28 mouse cellular contexts compared by ENCODE assay signal in the genomic region with DNA sequence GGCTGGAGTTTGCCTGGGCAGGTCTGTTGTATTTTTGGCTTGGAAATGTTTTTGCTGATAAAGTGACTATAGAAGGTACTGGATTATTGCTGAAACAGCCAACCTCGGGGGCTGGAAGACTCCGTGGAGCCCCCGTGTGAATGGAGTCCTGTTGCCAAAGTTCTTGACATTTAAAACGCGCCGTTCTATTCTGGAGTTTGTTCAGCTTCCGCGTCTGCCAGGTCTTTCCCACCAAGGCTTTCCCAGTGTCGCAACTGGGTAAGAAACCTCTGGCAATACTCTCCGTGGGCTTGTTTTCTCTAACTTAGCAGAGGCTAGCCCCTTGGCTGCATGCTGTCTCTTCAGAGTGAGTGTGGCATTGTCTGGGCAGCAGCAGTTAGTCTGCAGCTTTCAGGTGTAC. TPM values are rescaled to one million over a fixed set of nuclear protein-coding genes. Genes with fewer than 3 reads are reported as not detected.
DNase-seq lines count a peak whose midpoint lies in the region; ATAC-seq and TF ChIP-seq lines count a peak whose summit lies in the region.
"Had no signal": no experiment of that assay in that cellular context is flagged by ENCODE, and none has a peak within 500 bp of the region (broad histone marks: within the 10 kb centered on the region; RNA-seq: fewer than 3 reads in every experiment).

No protein-coding gene starts in this region.

- H3K9me3 ChIP-seq in kidney, embryonic 16.5 days (ENCODE audit: low read length) = 0 out of 2 replicates have a peak, but pooled peaks cover 4% of the 10 kb centered on the region
- H3K9me3 ChIP-seq: G1E; liver, embryonic 15.5 days; megakaryocyte, embryonic 14.5 days had no signal

- H3K4me2 ChIP-seq in kidney, embryonic 16.5 days (replicated peaks; ENCODE audit: low read depth, low read length) = no peak overlapping the region
- H3K4me2 ChIP-seq: limb, embryonic 12.5 days; liver, embryonic 15.5 days had no signal

- 0 out of 2 replicates have a peak overlapping the region, but pooled peaks have one; percentile 22 for H3K9ac ChIP-seq in kidney, embryonic 16.5 days (replicated peaks; ENCODE audit: low read length)
- H3K9ac ChIP-seq: liver, embryonic 15.5 days had no signal

- no peak for ATAC-seq in kidney, embryonic 16.5 days (ENCODE audit: low FRiP score, low TSS enrichment)
- ATAC-seq: forebrain, embryonic 16.5 days; hindbrain, postnatal 0 days had no signal

- peaks cover 19% of the 10 kb centered on the region; the same call in 1 of the 2 replicates for H3K4me1 ChIP-seq in kidney, embryonic 16.5 days (ENCODE audit: insufficient read depth, low read length)
- H3K4me1 ChIP-seq in small intestine, adult 2 months (ENCODE audit: control insufficient read depth, insufficient read depth, insufficient read length, low read length) = peaks cover 29% of the 10 kb centered on the region; the same call in 1 of the 2 replicates
- H3K4me1 ChIP-seq: limb, embryonic 12.5 days had no signal

- intact Hi-C loops in gastrocnemius, adult 2 months (cut with DNase I) = no loop called here
- intact Hi-C loops in gastrocnemius, postnatal 14 days (cut with DNase I; ENCODE audit: low total_unique reads) = no loop called here

- H3K36me3 ChIP-seq in kidney, embryonic 16.5 days (ENCODE audit: insufficient read depth, low read length) = no peaks in the 10 kb centered on the region
- H3K36me3 ChIP-seq in small intestine, adult 2 months (ENCODE audit: control insufficient read depth, insufficient read depth, low read length) = no peaks in the 10 kb centered on the region
- H3K36me3 ChIP-seq: liver, embryonic 15.5 days had no signal

- WGBS in kidney, embryonic 16.5 days = 89% methylated on average over 10 of the region's 10 CpGs
- WGBS in small intestine, adult 2 months = 60% methylated on average over 10 of the region's 10 CpGs

- TF ChIP-seq CTCF in gastrocnemius, adult 2 months (IDR thresholded peaks at IDR 0.05) = no peak
- no peak for TF ChIP-seq CTCF in small intestine, adult 2 months (IDR thresholded peaks at IDR 0.05; ENCODE audit: extremely low read depth, insufficient read length, insufficient replicate concordance, low read depth, low read length)

- H3K4me3 ChIP-seq in gastrocnemius, adult 2 months = no peak overlapping the region
- H3K4me3 ChIP-seq in kidney, embryonic 16.5 days (ENCODE audit: low read length) = no peak overlapping the region
- no peak overlapping the region for H3K4me3 ChIP-seq in small intestine, adult 2 months (ENCODE audit: low read depth, low read length)
- H3K4me3 ChIP-seq: limb, embryonic 12.5 days; liver, embryonic 15.5 days; megakaryocyte, embryonic 14.5 days had no signal

- peak overlapping the region; percentile 36; the same call in 1 of the 2 replicates for H3K27ac ChIP-seq in gastrocnemius, adult 2 months
- H3K27ac ChIP-seq in kidney, embryonic 16.5 days (ENCODE audit: low read length) = 0 out of 2 replicates have a peak overlapping the region, but pooled peaks have one; percentile 17
- peak overlapping the region; percentile 67 for H3K27ac ChIP-seq in small intestine, adult 2 months (ENCODE audit: insufficient read depth, low read depth, low read length)
- H3K27ac ChIP-seq: hindbrain, postnatal 0 days; limb, embryonic 12.5 days; liver, embryonic 15.5 days had no signal

- no peaks in the 10 kb centered on the region for H3K27me3 ChIP-seq in kidney, embryonic 16.5 days (ENCODE audit: insufficient read depth, low read length)
- H3K27me3 ChIP-seq in small intestine, adult 2 months (ENCODE audit: control insufficient read depth, insufficient read depth, low read length) = no peaks in the 10 kb centered on the region
- H3K27me3 ChIP-seq: limb, embryonic 12.5 days; liver, embryonic 15.5 days; megakaryocyte, embryonic 14.5 days had no signal

- TF ChIP-seq POLR2A in small intestine, adult 2 months (IDR thresholded peaks at IDR 0.05; ENCODE audit: low read depth, low read length) = no peak

- DNase-seq in gastrocnemius, adult 2 months = peak; percentile 51
- DNase-seq in gastrocnemius, postnatal 14 days = no peak
- DNase-seq in kidney, postnatal 25 days = no peak
- DNase-seq in adrenal gland, postnatal 14 days = peak; percentile 43
- no peak for DNase-seq in frontal cortex, postnatal 25 days (ENCODE audit: low spot score in 2 of 2)
- no peak for DNase-seq in natural killer cell, adult 2 months (ENCODE audit: low spot score in 2 of 2)
- DNase-seq: cerebellum, adult 11-12 months; cerebellum, postnatal 25 days; embryo, embryonic 11 days; kidney, adult 8-10 months; kidney, postnatal 36 days; lung, postnatal 10 days; midbrain, embryonic 14.5 days; spleen, adult 18-20 months had no signal

RNA-seq across cellular contexts. Expression of a gene that starts 4.3 kb away (rescaled TPM):
- not detected for total RNA-seq in gastrocnemius, adult 2 months (2021)
- not detected for total RNA-seq in gastrocnemius, postnatal 14 days (2021)
- 0.79 and 0.89 TPM in 2 replicates for polyA plus RNA-seq in kidney, embryonic 16.5 days (2015; fragmentation: Nextera tagmentation; extraction: Ambion mirVana)
- not detected in 2 replicates for total RNA-seq in adrenal gland, postnatal 14 days (2021)
- polyA plus RNA-seq in small intestine, adult 2 months (2012; rRNA removed) = 0.29 TPM in 1 of 2 replicates, not detected in the other
- total RNA-seq: gastrocnemius, adult 18-20 months; granulocyte monocyte progenitor cell, adult 5-6 weeks; hematopoietic stem cell, adult 5-6 weeks; hindbrain, postnatal 0 days; layer of hippocampus, postnatal 10 days had no signal
- polyA plus RNA-seq: G1E had no signal

RNA-seq across cellular contexts. Expression of a gene that starts 6.9 kb away (rescaled TPM):
- 10 to 100 TPM; 10.4 to 11.9 TPM for total RNA-seq in gastrocnemius, adult 2 months (2021)
- total RNA-seq in gastrocnemius, postnatal 14 days (2021) = 1 to 10 TPM; 8.0 to 8.2 TPM
- 16.7 and 19.1 TPM in 2 replicates for polyA plus RNA-seq in kidney, embryonic 16.5 days (2015; fragmentation: Nextera tagmentation; extraction: Ambion mirVana)
- total RNA-seq in adrenal gland, postnatal 14 days (2021) = 23.7 and 24.6 TPM in 2 replicates
- 13.8 and 27.3 TPM in 2 replicates for polyA plus RNA-seq in small intestine, adult 2 months (2012; rRNA removed)

RNA-seq across cellular contexts. Expression of a gene that starts 7.0 kb away (rescaled TPM):
- total RNA-seq in gastrocnemius, adult 2 months (2021) = not detected
- total RNA-seq in gastrocnemius, postnatal 14 days (2021) = not detected
- polyA plus RNA-seq in kidney, embryonic 16.5 days (2015; fragmentation: Nextera tagmentation; extraction: Ambion mirVana) = not detected in 2 replicates
- not detected in 2 replicates for total RNA-seq in adrenal gland, postnatal 14 days (2021)
- not detected in 2 replicates for polyA plus RNA-seq in small intestine, adult 2 months (2012; rRNA removed)
- total RNA-seq: gastrocnemius, adult 18-20 months; granulocyte monocyte progenitor cell, adult 5-6 weeks; hematopoietic stem cell, adult 5-6 weeks; hindbrain, postnatal 0 days; layer of hippocampus, postnatal 10 days had no signal
- polyA plus RNA-seq: embryonic facial prominence, embryonic 14.5 days; forebrain, embryonic 16.5 days; G1E; hindbrain, postnatal 0 days; limb, embryonic 12.5 days; liver, embryonic 15.5 days; midbrain, embryonic 14.5 days; neural tube, embryonic 14.5 days had no signal

RNA-seq across cellular contexts. Expression of a gene that starts 58.1 kb away (rescaled TPM):
- total RNA-seq in gastrocnemius, adult 2 months (2021) = 10 to 100 TPM; 20.1 to 22.3 TPM
- total RNA-seq in gastrocnemius, postnatal 14 days (2021) = 10 to 100 TPM; 19.8 to 25.6 TPM
- 81.3 and 86.6 TPM in 2 replicates for polyA plus RNA-seq in kidney, embryonic 16.5 days (2015; fragmentation: Nextera tagmentation; extraction: Ambion mirVana)
- total RNA-seq in adrenal gland, postnatal 14 days (2021) = 41.5 and 45.4 TPM in 2 replicates
- polyA plus RNA-seq in small intestine, adult 2 months (2012; rRNA removed) = 7.2 and 18.2 TPM in 2 replicates

RNA-seq across cellular contexts. Expression of a gene that starts 58.2 kb away (rescaled TPM):
- 1 to 10 TPM in 1 of 2 experiments, under 1 TPM in 1; 0.70 to 1.2 TPM for total RNA-seq in gastrocnemius, adult 2 months (2021)
- total RNA-seq in gastrocnemius, postnatal 14 days (2021) = under 1 TPM; 0.68 to 0.86 TPM
- polyA plus RNA-seq in kidney, embryonic 16.5 days (2015; fragmentation: Nextera tagmentation; extraction: Ambion mirVana) = 2.5 TPM in 2 replicates
- 3.2 and 3.3 TPM in 2 replicates for total RNA-seq in adrenal gland, postnatal 14 days (2021)
- 0.20 and 0.28 TPM in 2 replicates for polyA plus RNA-seq in small intestine, adult 2 months (2012; rRNA removed)

Comparison
In these comparisons a context has a peak if more than half of its experiments do, and no peak if none do; other contexts are left out.
1. DNase-seq: peak in gastrocnemius, adult 2 months (single experiment) and adrenal gland, postnatal 14 days (single experiment); none in gastrocnemius, postnatal 14 days (single experiment), kidney, postnatal 25 days (0 of 2), frontal cortex, postnatal 25 days (0 of 2) and natural killer cell, adult 2 months (0 of 2).
2. H3K27ac ChIP-seq: peak in every context shown above with its lines; median percentile 67 in small intestine, adult 2 months; 36 in gastrocnemius, adult 2 months; 17 in kidney, embryonic 16.5 days.